Mouse (Mus musculus) naive thymus-derived CD4-positive, alpha-beta T cell, adult 2 months (primary cell): ENCODE measurements around the gene Elf4.
"Not testable (repeated sequence)": the region's sequence is repeated elsewhere in the genome, so short reads cannot be mapped to it uniquely, and the experiment has no call there.

Experiments
- DNase-seq: peaks from one replicate; pipeline ENCODE4 v3.0.0-alpha.2; 2011; ENCODE audit warnings: low read depth

The Elf4 gene

DNA sequence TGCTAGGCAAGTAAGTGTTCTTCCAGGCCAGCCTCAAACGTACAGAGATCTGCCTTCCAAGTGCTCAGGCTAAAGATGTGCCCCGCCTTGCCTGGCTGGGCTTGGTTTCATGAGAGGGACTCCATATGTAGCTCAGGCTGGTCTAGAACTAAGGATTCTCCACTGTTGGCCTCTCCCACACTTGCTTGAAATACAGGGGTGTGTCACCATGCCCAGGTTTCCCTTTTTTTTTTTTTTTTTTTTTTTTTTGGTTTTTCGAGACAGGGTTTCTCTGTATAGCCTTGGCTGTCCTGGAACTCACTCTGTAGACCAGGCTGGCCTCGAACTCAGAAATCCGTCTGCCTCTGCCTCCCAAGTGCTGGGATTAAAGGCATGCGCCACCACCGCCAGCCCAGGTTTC is 26.9 kb downstream of the Elf4 start:
- not testable (repeated sequence) for DNase-seq

GRCm38 (mm10) chrX:48435477-48435900 is 27.4 kb downstream of the Elf4 start:
- no peak for DNase-seq

DNA sequence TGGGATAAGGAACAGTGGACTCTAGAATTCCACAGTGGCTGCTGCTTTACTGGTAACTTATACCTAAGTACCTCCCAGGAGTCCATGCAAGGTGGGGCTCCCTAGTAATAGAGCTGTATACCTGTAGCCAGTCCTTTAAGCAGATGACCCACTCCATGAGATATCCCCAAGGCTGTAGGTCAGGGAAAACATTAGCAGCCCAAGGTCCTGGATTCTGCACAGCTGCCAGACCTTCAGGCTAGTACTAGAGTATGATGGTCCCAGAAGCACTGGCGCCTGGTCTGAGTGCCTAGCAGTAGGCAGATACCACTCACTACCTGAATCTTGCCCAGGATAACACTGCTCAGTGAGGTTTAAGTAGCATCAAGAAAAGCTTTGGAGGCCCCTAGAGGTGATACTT is 28.7 kb downstream of the Elf4 start:
- no peak for DNase-seq

DNA sequence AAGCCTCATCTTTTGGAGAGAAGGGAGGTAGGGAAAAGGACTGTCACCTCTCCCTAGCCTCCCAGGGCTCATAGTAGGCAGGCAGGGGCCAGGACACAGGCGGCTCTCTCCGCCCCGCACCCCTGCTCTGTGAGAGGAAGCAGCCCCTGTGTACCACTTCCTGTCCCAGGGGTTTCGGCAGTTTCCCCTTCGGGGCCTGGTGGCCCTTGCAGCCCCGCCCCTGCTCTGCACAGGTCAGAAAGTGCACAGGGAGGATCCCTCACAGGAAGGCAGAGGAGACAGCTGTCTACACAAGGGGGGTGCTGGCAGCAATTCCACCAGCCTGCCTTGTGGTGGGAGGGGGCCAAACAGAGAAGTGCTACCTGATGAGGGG is 29.4 kb downstream of the Elf4 start:
- DNase-seq, result peak; percentile 77

DNA sequence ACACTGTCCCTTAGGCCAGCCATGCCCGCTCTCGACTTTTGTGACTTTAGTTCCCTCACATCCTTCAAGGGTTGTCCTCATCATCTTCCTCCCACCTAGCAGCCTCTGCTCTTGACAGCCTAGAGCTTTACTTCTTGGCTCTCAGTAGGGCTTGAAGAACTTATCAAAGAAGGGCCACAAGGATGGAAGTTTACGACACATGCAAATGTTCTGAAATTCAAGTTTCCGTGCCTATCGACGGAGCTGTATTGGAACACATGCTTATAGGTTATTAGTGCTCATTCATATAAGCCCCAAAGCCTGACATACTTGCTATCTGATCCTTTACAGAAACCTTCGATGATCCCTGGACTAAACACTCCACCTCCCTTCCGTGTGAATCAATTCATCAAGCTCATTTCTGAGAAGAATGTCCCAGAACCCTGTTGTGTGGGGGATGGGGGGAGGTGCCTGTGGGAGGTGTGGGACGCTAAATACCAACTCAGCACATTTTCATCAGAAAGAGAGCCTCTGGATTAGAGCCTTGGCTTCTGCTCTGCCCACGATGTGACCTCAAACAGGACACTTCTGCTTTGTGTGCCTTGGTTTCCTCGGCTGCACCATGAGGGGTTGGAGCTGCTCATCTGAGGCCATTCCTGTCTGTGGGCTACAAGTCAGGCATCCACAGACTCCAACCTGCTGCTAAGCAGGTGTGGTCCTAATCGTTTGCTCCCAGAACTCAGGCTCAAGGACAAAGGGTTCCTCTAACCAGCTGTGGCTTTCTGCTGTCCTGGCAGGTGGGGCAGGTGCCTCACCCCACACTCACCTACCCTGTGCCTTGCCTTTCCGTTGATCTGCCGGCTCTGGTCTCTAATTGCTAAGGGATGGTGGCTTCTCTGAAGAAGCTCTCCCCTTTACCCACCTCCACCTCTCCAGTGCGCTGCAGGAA is 30.1 kb downstream of the Elf4 start:
- DNase-seq, result no peak

- DNase-seq, result peak; percentile 69
Measured at GRCm38 (mm10) chrX:48429538-48429937, 33.4 kb downstream of the Elf4 start.

DNA sequence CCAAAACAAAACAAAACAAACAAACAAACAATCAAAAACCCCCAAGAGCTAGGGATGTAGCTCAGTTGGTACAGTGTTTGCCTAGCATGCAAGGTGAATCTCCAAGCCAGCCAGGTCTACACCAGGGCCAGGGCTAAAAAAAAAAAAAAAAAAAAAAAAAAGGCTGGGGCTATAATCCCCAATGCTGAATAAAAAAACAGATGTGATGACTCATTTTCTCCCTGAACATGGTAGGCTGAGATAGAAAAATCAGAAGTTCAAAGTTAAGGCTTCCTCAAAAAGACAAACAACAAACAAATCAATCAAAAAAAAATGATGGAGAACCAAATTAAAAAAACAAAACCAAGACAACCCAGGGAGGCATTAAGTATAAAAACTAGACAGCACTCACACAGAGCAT is 33.8 kb downstream of the Elf4 start:
- peak; percentile 29 for DNase-seq

- peak; percentile 28 for DNase-seq
Measured at GRCm38 (mm10) chrX:48428642-48429041, 34.3 kb downstream of the Elf4 start.

DNA sequence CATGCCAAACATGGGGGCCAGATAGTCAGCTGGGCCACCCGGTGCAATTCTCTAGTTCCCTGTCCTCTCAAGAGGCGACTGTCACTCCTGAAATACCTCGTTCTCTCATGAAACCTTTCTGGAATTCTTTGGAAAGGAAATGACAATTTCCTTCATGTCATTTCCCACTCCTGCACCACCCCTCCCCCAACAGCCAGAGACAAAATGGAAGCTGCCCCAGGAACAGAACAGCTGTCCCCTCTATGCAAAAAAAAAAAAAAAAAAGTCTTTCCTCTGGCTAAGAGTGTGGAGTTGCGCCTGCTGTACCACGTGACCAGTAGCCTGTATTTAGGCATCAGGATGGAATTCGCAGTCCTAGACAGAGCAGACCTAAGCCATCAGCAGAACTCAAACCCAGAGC is 34.7 kb downstream of the Elf4 start:
- no peak for DNase-seq

GRCm38 (mm10) chrX:48425280-48425679 is 37.7 kb downstream of the Elf4 start:
- peak; percentile 48 for DNase-seq

DNA sequence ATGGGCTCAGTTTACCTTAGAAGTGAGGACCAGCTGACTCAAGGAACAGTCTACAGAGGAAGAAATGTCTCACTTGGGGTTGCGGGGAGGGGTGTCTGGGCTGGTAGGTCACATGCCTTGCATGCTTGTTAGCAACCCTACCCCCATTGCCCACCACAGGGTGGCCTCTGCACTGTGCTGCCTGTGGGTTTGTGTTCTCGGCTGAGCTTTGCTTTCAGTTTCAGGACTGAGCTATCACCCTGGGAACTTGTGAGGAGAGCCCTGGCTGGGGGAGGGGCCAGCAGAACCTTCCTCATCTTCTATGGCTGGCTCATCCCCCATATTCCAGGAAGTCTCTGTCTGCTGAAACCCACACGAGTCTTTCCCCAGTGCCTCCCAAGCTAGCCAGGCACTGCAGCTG is 38.3 kb downstream of the Elf4 start:
- DNase-seq, result peak; percentile 80

GRCm38 (mm10) chrX:48423671-48424070 is 39.3 kb downstream of the Elf4 start:
- no peak for DNase-seq

- peak; percentile 86 for DNase-seq
Measured at GRCm38 (mm10) chrX:48422986-48423385, 39.9 kb downstream of the Elf4 start.

- no peak for DNase-seq
Measured at GRCm38 (mm10) chrX:48418417-48418816, 44.5 kb downstream of the Elf4 start.

DNA sequence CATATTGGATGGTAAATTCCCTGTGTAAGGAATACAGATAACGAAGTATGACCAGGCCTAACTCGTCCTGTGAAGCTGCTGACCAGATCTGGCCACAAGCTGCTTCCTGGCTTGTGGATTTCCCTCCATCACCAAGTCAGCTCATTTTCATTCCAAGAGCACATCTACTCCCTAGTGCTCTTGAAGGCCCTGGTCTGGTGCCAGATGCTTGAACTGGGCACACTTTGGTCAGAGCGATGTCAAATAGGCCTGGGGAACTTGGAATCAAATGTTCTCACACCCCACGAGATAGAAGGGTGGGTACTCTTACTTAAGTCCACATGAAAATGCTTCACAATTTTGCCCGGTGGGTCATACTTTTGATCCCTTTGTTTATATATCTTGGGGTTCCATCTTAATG is 48.6 kb downstream of the Elf4 start:
- no peak for DNase-seq

DNA sequence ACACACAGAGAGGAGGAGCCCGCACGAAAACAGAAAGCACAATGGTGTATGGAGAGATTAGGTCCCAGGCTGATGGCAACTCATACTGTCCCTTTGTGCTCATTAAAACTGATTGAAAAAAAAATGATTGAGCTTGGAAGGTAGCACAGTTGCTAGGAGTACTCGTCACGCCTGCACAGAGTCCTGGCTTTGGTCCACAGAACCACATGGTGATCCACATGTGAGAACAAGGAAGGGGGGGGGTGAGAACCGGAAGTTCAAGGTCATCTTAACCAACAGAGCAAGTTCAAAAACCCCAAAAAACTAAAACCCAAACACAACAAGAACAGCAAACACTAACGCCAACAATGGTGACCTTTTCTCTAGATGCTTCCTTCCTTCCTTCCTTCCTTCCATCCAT is 50.3 kb downstream of the Elf4 start:
- no peak for DNase-seq

DNA sequence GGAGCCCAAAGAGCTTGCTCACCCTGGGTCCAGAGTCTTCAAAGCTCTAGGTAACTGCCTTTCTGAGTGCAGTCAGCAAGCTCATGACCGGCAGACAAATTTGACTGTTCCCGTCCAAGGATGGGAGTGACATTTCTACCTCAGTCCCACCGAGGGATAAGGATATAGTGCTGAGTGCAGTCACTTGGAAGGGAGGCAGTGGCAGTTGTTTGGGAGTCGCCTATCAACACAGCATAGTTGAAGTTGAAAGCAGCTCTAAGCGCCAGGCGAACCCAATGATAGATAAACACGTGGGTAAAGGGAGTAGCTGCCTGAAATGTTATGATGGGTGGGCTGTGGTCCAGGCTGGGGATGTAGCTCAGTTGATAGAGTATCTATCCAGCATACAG is 52.5 kb downstream of the Elf4 start:
- no peak for DNase-seq

DNA sequence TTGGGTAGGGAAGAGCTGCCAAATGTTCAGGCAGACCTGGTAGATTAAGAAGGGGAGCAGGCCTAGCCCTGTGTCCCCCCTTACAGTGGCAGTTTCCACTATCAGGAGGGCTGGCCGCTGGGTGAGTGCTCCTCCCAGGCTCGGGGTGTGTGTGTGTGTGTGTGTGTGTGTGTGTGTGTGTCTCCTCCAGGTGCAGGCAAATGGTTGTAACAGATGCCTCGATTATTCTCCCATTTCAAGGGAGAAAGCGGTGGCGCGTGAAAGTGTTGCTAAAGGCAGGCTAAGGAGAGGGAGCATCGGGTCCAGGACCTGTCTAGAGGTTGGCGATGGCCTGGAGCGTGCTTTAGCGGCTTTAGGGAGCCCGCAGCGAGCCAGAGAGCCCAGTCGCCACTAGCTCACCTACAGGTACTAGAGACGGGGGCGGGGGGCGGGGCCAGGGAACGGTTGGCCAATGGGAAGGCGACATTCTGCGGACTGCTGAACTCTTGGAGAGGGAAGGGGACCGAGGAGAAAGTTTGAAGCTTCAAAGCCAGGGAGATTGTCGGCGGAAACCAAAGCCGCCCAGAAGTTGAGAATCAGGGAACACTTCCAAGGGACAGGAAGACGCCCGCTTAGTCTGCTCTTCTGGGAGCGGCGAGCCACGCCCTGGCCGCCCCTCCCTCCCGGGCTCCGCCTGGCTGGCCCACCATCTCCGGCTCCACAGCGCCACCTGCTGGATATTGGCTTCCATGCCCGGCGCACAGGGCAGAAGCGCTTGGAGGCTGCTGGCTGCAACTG is 53.1 kb downstream of the Elf4 start:
- DNase-seq, result peak; percentile 89

DNA sequence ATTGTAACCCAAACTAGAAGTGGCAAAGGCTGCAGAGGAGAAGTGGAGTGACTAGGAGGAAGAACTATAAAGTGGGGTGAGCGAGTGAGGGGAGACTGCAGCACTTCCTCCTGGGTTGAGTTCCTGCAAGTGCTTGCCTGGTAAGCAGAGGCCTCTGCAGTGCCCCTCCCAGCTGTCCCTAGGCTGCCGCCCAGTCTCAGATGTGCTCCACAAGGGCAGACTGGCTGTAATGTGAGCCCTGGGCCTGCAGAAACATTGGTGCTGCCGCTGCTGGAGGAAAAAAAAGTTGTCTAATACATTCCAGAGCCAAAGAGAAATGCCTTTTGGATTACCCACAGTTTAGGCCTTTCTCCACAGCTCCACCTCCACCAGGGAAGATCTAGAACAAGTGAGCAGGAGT is 57.8 kb downstream of the Elf4 start:
- DNase-seq, result no peak

DNA sequence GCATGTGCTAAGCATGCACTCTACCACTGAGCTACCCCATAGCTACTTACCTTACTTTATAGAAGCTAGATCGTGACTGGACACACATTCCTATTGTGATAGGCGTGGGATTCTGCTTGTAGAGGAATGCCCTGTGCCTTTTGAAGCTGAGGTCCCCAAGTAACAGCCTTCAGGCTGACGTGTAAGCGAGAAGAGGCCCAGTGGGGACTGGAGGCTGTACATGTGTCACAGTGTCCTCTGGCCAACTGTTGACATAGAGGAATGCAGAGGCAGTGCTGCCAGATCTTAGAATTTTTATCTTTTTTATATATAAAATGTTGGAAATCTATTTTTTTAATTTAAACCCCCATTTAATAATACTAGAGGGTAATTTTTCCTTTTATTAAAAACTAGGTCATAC is 62.9 kb downstream of the Elf4 start:
- no peak for DNase-seq

GRCm38 (mm10) chrX:48389380-48389779 is 73.6 kb downstream of the Elf4 start:
- DNase-seq, result no peak

- no peak for DNase-seq
Measured at GRCm38 (mm10) chrX:48385927-48386326, 77.0 kb downstream of the Elf4 start.

DNA sequence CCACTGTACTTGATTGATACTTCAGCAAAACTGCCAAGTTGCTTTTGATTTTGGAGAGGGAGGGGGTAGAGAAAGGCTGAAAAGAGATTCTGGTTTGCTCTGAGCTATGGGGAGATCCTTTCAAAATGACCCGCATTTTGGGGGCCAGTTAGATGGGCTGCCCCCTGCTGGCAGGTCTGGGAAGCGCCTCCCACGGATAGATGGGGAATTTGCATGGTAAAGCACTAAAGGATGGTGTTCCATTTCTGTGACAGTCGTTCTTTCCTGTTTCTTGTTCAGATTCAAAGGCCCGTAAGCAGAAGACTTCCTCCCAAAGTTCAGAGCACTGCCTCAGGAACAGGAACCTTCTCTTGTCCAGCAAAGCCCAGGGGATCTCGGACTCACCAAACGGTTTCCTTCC is 79.3 kb downstream of the Elf4 start:
- DNase-seq, result peak; percentile 69
